Mouse (Mus musculus): Measurements from ENCODE around the gene Gpr152. TPM values are rescaled to one million over a fixed set of nuclear protein-coding genes. Genes with fewer than 3 reads are reported as not detected.
A peak's percentile ranks its signal among the peaks of the same experiment; 100 is the strongest.

Gene Gpr152
- polyA plus RNA-seq, 1 experiment = 0.11 TPM

DNA sequence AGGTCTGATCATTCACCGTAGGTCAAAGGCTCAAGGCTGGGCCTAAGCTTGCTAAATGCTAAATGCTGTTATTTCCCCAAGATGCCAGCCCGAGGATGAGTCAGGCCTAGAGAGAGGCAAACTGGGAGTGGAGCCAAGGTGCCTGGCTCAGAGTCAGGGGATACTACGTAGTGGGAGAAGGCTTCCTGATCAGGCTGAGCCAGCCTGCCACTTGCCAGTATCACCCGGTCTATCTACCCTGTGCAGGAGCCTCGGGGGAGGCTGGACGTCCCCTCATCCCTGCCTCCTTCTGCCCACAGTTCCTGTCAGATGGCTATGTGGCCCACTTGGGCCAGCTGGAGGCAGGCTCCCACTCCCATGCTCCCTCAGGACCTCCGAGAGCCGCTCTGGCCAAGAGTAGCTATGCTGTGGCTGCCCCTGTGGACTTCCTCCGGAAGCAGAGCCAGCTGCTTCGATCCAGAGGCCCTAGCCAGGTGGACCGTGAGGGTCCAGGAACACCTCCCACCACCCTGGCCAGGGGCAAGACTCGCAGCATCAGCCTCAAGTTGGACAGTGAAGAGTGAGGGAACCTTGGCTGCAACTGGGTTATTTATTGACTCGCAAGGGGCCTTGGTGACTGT, 26.3 kb upstream of the Gpr152 start:
- 6% methylated on average over 13 of the region's 13 CpGs for WGBS
- H3K27ac ChIP-seq (ENCODE audit: insufficient read depth, low read length) = peak overlapping the region; percentile 82
- no peak overlapping the region for H3K4me3 ChIP-seq (replicated peaks; ENCODE audit: insufficient read depth, low read depth, low read length)
- H3K27me3 ChIP-seq (ENCODE audit: control insufficient read depth, insufficient read depth, low read length) = no peaks in the 10 kb centered on the region
- peaks cover 51% of the 10 kb centered on the region for H3K4me1 ChIP-seq (ENCODE audit: control insufficient read depth, insufficient read depth, low read length)
- DNase-seq = peak; percentile 97 to 99
- TF ChIP-seq POLR2A (IDR thresholded peaks at IDR 0.05; ENCODE audit: borderline replicate concordance, insufficient read depth, low read length) (no peak; the same call in 1 of the 2 replicates), CTCF (IDR thresholded peaks at IDR 0.05; ENCODE audit: borderline replicate concordance, insufficient read depth, low read depth, low read length) (no peak)

DNA sequence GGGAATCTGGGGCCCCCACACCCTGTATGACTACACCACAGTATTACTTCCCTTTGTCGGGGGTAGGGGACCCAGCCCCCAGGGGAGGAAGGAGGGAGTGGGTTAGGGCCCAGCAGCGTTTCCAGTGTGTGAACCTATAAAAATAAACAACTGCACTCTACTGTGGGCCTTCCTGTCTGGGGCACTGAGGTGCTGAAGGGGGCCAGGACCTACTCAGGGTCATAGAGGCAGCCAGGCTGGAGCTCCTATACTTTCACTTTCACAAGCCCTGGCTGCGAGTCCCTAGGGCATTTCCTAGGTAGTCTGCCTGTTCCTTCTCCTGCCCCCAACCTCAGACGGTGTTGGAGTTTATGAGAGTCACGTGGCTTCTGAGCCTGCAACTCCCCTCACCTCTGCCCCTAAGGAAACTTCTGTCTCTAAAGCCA, 25.8 kb upstream of the Gpr152 start:
- Histone ChIP-seq H3K27ac (ENCODE audit: insufficient read depth, low read length) (peak overlapping the region; percentile 82), H3K27me3 (ENCODE audit: control insufficient read depth, insufficient read depth, low read length) (no peaks in the 10 kb centered on the region), H3K4me3 (replicated peaks; ENCODE audit: insufficient read depth, low read depth, low read length) (no peak overlapping the region), H3K4me1 (ENCODE audit: control insufficient read depth, insufficient read depth, low read length) (peaks cover 51% of the 10 kb centered on the region)
- DNase-seq = no peak
- 40% methylated on average over 5 of the region's 5 CpGs for WGBS
- TF ChIP-seq CTCF (IDR thresholded peaks at IDR 0.05; ENCODE audit: borderline replicate concordance, insufficient read depth, low read depth, low read length) (no peak), POLR2A (IDR thresholded peaks at IDR 0.05; ENCODE audit: borderline replicate concordance, insufficient read depth, low read length) (no peak)

DNA sequence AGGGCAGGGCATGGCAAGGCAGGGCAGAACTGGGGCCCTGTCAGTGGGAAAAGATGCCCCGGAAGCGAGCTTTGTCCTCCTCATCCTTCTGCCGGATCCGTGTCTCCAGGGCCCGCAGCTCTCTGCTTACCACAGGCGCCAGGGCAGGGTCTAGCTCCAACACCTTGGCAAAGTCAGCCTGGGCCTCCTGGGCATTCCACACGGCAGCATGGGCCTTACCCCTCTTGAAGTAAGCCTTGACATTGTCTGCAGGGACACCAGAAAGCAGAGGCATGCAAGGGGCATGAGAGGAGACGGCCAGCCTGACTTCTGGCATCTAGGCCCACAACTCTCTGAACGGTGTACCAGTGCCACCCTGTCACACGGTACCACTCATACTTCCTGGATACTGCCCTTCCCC, 25.0 kb upstream of the Gpr152 start:
- H3K4me1 ChIP-seq (ENCODE audit: control insufficient read depth, insufficient read depth, low read length) = peaks cover 51% of the 10 kb centered on the region
- WGBS = 34% methylated on average over 10 of the region's 10 CpGs
- DNase-seq = no peak
- no peak overlapping the region for H3K4me3 ChIP-seq (replicated peaks; ENCODE audit: insufficient read depth, low read depth, low read length)
- TF ChIP-seq CTCF (IDR thresholded peaks at IDR 0.05; ENCODE audit: borderline replicate concordance, insufficient read depth, low read depth, low read length) (no peak), POLR2A (IDR thresholded peaks at IDR 0.05; ENCODE audit: borderline replicate concordance, insufficient read depth, low read length) (no peak)
- H3K27ac ChIP-seq (ENCODE audit: insufficient read depth, low read length) = peak overlapping the region; percentile 82
- no peaks in the 10 kb centered on the region for H3K27me3 ChIP-seq (ENCODE audit: control insufficient read depth, insufficient read depth, low read length)

DNA sequence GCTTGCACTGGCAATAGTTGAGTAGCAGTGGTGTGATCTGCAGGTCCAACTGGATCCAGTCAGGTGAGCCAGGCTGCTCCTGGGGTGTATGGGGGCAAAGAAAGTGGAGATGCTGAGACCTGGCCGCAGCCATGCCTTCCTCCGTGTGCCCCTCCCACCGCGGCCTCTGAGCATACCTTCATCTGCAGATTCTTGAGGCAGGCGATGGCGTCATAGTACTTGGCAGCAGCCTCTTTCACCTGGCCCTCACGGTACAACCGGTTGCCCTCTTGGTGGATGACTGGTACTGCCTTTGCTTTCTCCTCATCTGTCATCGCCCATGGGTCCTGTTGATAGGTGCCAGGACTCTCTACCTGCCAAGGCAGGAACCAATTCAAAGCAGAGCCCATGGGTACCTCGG, 24.4 kb upstream of the Gpr152 start:
- no peak for TF ChIP-seq POLR2A (IDR thresholded peaks at IDR 0.05; ENCODE audit: borderline replicate concordance, insufficient read depth, low read length)
- TF ChIP-seq CTCF (IDR thresholded peaks at IDR 0.05; ENCODE audit: borderline replicate concordance, insufficient read depth, low read depth, low read length) = no peak
- no peak overlapping the region for H3K4me3 ChIP-seq (replicated peaks; ENCODE audit: insufficient read depth, low read depth, low read length)
- no peak for DNase-seq
- peak overlapping the region; percentile 82 for H3K27ac ChIP-seq (ENCODE audit: insufficient read depth, low read length)
- 71% methylated on average over 10 of the region's 10 CpGs for WGBS
- H3K4me1 ChIP-seq (ENCODE audit: control insufficient read depth, insufficient read depth, low read length) = peaks cover 51% of the 10 kb centered on the region
- no peaks in the 10 kb centered on the region for H3K27me3 ChIP-seq (ENCODE audit: control insufficient read depth, insufficient read depth, low read length)

DNA sequence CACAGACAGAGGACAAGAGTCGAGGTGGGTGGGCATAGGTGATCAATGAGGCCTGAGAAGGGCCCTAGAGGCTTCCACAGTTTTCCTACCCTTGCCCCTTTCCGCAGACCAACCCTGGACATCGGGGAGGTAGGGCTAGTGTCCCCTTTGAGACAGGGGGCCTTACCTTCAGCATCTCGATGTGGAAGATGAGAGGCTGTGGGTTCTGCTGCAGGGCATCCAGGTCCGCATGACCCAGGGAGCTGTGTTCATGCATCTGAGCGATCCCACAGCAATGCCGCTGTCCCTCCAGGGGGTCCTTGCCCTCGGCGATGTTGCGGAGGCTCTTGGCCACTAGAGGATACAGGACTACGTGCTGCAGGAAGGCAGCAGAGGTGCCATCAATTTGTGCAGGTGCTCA, 23.8 kb upstream of the Gpr152 start:
- 71% methylated on average over 11 of the region's 11 CpGs for WGBS
- Histone ChIP-seq H3K27me3 (ENCODE audit: control insufficient read depth, insufficient read depth, low read length) (no peaks in the 10 kb centered on the region), H3K4me3 (replicated peaks; ENCODE audit: insufficient read depth, low read depth, low read length) (no peak overlapping the region), H3K4me1 (ENCODE audit: control insufficient read depth, insufficient read depth, low read length) (peaks cover 48% of the 10 kb centered on the region), H3K27ac (ENCODE audit: insufficient read depth, low read length) (no peak overlapping the region)
- no peak for DNase-seq
- TF ChIP-seq CTCF (IDR thresholded peaks at IDR 0.05; ENCODE audit: borderline replicate concordance, insufficient read depth, low read depth, low read length) = no peak
- TF ChIP-seq POLR2A (IDR thresholded peaks at IDR 0.05; ENCODE audit: borderline replicate concordance, insufficient read depth, low read length) = no peak

DNA sequence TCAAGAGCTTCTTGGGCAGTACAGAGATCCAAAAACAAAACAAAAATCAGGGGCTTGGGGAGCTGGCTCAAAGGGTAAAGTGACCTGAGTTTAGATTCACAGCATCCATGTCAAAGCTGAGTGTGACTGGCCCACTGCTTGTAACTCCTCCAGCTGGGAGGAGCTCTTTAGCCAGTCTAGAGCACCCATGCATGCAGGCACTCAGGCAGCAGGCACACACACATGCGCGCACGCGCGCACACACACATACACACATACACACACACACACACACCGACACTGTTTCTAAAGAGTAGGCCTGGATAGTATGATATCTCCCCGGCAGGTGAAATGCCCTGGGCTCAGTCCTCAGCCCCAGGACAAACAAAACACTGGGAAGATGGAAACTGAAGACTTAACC, 22.6 kb upstream of the Gpr152 start:
- 95% methylated on average over 7 of the region's 7 CpGs for WGBS
- H3K27ac ChIP-seq (ENCODE audit: insufficient read depth, low read length) = no peak overlapping the region

DNA sequence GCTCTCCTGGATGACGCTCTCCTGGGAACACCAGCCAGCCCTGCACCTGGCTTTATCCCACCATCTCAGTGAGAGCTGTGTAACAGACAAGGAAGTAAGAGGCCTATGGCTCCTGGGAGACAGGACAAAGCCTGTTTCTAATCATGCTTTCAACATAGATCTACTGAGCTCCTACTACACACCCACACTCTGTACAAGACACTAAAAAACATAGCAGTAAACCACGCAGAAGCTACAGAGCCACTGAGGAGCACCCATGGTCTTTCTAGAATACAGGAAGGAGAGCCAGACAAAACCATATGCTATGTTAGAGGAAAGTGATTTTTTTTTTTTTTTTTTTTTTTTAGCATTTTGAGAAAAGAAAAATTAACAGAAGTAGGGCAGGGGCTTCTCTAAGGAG, 21.2 kb upstream of the Gpr152 start:
- Histone ChIP-seq H3K4me3 (replicated peaks; ENCODE audit: insufficient read depth, low read depth, low read length) (no peak overlapping the region), H3K27ac (ENCODE audit: insufficient read depth, low read length) (no peak overlapping the region), H3K27me3 (ENCODE audit: control insufficient read depth, insufficient read depth, low read length) (no peaks in the 10 kb centered on the region), H3K4me1 (ENCODE audit: control insufficient read depth, insufficient read depth, low read length) (peaks cover 24% of the 10 kb centered on the region)
- DNase-seq = no peak
- no peak for TF ChIP-seq CTCF (IDR thresholded peaks at IDR 0.05; ENCODE audit: borderline replicate concordance, insufficient read depth, low read depth, low read length)
- no peak for TF ChIP-seq POLR2A (IDR thresholded peaks at IDR 0.05; ENCODE audit: borderline replicate concordance, insufficient read depth, low read length)
- 92% methylated on average over 2 of the region's 2 CpGs for WGBS

More for the DNA sequence above, 22.6 kb upstream of the Gpr152 start:
- no peak for DNase-seq
- Histone ChIP-seq H3K4me3 (replicated peaks; ENCODE audit: insufficient read depth, low read depth, low read length) (no peak overlapping the region), H3K27me3 (ENCODE audit: control insufficient read depth, insufficient read depth, low read length) (no peaks in the 10 kb centered on the region), H3K4me1 (ENCODE audit: control insufficient read depth, insufficient read depth, low read length) (peaks cover 37% of the 10 kb centered on the region)
- no peak for TF ChIP-seq POLR2A (IDR thresholded peaks at IDR 0.05; ENCODE audit: borderline replicate concordance, insufficient read depth, low read length)
- no peak for TF ChIP-seq CTCF (IDR thresholded peaks at IDR 0.05; ENCODE audit: borderline replicate concordance, insufficient read depth, low read depth, low read length)

DNA sequence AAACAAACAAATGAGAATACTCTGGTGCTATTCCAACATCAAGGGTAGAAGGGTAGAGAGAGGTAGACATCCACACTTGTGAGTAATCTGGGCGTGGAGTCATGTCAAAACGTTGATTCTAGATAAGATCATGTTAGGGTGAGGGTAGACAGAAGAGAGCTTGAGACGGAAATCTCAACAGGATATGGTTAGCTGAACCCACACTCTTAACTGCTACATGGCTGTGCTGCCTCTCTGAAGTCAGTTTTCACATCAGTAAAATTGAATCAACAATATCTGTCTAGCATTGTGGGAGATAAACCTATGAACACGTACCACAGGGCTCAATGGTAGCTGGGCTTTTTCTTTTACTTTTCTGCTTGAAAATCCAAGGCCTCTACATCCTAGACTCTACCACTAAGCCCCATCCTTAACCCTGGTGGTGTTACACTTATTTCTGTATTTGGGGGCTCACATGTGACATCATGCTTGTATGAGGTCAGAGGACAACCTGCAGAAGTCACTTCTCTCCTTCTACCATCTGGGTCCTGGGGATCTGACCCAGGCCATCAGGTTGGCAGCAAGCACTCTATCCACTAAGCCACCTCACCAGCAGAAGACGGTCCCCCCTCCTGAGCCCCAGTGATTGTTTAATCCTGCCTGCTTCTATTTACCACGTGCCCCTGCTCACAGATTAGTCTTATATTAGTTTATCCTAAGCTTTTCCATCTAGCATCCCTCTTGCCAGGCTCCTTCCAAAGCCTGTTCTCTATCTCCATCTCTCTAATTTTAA, 19.7 kb upstream of the Gpr152 start:
- DNase-seq = peak in 1 of 2 experiments; percentile 4
- WGBS = 89% methylated on average over 6 of the region's 6 CpGs
- no peak overlapping the region for H3K27ac ChIP-seq (ENCODE audit: insufficient read depth, low read length)
- peaks cover 10% of the 10 kb centered on the region for H3K4me1 ChIP-seq (ENCODE audit: control insufficient read depth, insufficient read depth, low read length)
- TF ChIP-seq CTCF (IDR thresholded peaks at IDR 0.05; ENCODE audit: borderline replicate concordance, insufficient read depth, low read depth, low read length) (no peak), POLR2A (IDR thresholded peaks at IDR 0.05; ENCODE audit: borderline replicate concordance, insufficient read depth, low read length) (no peak)
- H3K4me3 ChIP-seq (replicated peaks; ENCODE audit: insufficient read depth, low read depth, low read length) = no peak overlapping the region
- H3K27me3 ChIP-seq (ENCODE audit: control insufficient read depth, insufficient read depth, low read length) = no peaks in the 10 kb centered on the region
